Mouse (Mus musculus) yolk sac, embryonic 10.5 days (tissue): ENCODE measurements around the gene Vps33a.
A peak's percentile ranks its signal among the peaks of the same experiment; 100 is the strongest.
"Not testable (repeated sequence)": the region's sequence is repeated elsewhere in the genome, so short reads cannot be mapped to it uniquely, and the experiment has no call there.

Experiments used
- DNase-seq: peaks from one replicate; pipeline ENCODE4 v3.0.0-alpha.2; 2017; ENCODE audit warnings: low spot score

Vps33a gene

GRCm38 (mm10) chr5:123524393-123524750 lies 48.5 kb downstream of the Vps33a start:
- DNase-seq, result no peak

DNA sequence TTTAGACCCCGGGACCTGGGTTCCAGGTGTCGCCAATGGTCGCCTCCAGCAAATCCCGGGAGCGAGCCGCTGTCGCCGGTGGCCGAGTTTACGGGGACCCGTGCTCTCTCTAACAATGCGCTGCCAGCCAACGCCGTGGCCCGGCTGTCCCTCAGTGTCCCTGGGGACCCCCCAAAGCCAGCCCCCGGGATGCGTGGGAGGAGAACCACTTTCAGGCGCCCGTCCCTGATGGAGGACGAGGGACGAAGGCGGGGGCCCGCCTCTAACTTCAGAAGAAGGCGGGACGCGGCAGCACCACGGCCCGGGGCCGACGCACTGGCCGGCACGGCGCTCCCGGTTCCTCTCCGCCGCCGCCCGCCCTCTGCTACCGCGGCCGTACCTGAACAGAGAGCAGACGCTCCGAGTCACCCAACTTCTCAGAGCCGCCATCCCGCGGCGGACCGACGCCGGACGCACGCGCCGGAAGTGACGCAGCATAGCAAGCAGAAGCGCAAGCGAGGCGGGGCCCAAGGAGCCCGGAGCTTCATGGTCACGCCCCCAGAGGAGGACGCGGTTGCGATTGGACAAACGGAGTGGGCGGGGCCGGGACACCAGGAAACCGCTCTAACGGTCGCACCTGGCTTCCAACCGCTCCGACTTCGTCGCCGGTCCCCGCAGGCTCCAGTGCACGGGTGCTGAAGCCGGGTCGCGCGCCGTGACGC lies 49.0 kb downstream of the Vps33a start, which contains the start of gene Diablo:
Diablo (minus strand) TSS at position 485 of the 701 bp plus-strand sequence.
- DNase-seq, result peak; percentile 98

DNA sequence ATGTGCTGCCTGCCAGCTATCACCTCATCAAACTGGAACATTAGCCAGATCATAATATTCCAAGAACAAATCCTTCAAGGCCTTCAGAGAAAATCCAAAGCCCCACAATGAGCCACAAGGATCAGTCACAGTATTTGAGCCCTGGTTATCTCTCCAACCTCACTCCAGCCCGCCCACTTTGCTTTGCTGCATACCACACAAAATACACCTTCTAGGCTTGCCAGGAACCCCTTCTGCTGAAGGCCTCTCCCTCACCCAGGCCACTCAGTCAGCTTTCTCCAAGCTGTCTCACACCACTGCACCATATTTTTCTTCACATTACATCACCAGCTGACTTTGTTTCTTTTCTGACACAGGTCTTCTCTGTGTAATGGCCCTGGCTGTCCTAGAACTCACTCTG lies 50.7 kb downstream of the Vps33a start:
- DNase-seq, result no peak

DNA sequence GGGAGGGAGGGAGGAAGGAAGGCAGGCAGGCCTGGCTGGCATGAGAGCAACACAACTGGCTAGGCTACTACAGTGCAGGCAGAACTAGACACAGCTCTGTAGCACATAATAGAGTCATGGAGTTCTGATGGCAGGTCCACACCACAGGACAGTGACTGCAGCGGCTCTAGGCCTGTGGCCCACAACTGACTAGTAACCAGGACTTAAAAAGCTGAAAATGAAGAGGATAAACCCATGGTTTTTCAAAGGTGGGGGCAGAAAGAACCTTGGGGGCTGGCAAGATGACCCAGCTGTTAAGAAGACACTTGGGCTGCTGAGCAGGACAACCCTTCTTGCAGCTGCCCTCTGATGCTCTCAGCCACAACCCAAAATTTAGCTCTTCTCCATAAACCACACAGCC lies 51.2 kb downstream of the Vps33a start:
- DNase-seq, result no peak

GRCm38 (mm10) chr5:123520666-123521065 lies 52.2 kb downstream of the Vps33a start:
- no peak for DNase-seq

GRCm38 (mm10) chr5:123514871-123515270 lies 58.0 kb downstream of the Vps33a start:
- no peak for DNase-seq

GRCm38 (mm10) chr5:123512102-123512501 lies 60.7 kb downstream of the Vps33a start:
- no peak for DNase-seq

GRCm38 (mm10) chr5:123511426-123511825 lies 61.4 kb downstream of the Vps33a start:
- DNase-seq, result not testable (repeated sequence)

DNA sequence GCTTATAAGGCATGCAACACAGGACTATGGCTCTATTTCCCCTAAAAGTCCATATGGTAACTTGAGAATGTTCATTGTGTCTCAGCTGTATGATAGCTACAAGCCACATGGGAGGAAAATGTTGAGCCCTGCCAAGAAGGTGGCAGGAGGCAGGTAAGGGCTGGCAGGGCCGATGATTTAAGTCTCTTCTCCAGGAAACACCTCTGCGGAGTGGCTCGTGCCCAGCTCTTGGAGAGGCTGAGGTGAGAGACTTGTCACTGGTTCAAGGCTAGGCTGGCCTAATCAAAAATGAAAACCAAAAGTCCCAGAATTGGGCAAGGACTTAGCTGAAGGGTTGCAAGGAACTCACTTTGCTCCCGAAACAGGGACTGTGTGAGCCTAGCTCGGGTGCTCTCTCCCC lies 62.7 kb downstream of the Vps33a start, which contains the start of gene B3gnt4:
B3gnt4 (plus strand) TSS at position 301 of the 400 bp plus-strand sequence.
- no peak for DNase-seq

GRCm38 (mm10) chr5:123508921-123509320 lies 63.9 kb downstream of the Vps33a start:
- no peak for DNase-seq

DNA sequence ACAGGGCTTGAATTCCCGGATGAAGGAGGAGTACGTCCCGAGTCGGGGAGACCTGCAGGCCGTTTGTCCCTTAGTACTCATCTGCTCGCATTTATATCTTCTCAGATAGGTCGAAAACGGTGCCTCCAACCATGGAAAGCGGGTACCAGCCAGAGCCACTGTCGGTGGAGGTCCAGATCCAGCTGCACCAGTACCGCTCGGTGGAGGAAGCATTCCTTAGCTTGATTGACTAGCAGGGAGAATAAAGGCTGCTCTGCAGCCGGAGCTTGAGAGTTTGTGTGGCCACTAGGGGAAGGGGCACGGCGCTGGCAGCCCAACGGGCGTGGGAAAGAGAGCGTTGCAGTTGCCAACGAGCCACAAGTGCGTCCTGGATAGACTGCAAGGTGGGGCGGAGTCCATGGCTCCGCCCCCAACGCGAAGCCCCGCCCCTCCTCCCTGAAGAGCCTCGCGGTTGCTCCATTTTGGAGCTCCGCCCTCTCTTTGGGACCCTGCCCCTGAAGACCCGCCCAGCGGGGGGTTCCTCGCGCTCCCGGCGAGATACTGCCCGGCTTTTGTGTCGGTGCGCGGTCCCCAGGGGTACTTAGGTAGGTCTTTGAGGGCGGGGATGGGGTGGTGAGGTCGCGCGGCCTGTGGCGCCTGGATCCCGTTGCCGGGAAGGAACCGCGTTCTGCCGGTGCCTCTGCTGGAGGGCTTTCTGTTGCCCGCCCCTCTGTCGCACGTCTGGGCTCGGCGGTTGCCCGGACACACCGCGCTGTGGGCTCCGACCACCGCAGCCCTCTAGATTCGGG lies 64.7 kb downstream of the Vps33a start:
- DNase-seq, result peak; percentile 86

- no peak for DNase-seq
These were observed 70.9 kb downstream of the Vps33a start for GRCm38 (mm10) chr5:123501973-123502372.

- DNase-seq, result no peak
These were observed 73.1 kb downstream of the Vps33a start for GRCm38 (mm10) chr5:123499717-123500116.

GRCm38 (mm10) chr5:123489935-123490334 lies 82.9 kb downstream of the Vps33a start:
- no peak for DNase-seq

DNA sequence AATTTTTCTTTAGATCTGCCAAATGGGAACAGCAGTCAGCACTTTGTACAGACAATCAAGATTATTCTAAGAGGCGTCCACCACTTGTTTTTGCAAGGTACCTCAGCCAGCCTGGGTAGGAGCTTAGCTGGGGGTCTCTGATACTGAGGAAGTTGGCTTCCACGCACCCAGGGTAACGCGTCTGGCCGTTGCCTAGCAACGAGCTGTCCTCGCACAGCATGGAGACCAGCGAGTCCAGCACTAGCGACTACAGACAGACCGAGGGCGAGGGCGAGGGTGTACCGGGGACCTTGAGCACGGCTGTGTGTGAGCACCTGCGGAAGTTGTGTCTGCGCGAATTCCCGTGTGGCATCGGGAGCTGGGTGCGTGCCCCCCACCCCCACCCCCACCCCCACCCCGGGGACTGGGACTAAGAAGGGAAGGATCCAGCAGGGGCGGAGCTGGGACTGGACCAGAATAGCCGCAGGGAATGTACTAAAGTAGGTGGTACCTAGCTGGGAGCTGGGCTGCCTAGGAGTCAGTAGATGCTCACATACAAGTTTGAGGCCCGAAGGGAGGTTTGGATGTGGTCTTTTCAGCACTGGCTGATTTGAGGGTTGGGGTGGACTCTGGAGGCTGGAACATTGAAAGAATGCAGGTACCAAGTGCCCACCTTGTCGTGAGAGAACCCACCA lies 83.6 kb downstream of the Vps33a start, which contains the start of the genes Lrrc43 and Il31:
Lrrc43 (plus strand) TSS at position 194 of the 674 bp plus-strand sequence.
Il31 (minus strand) TSS at position 378 of the 674 bp plus-strand sequence.
- no peak for DNase-seq

GRCm38 (mm10) chr5:123487659-123488395 lies 85.0 kb downstream of the Vps33a start:
- DNase-seq, result no peak
